Mouse (Mus musculus) splenic B cell, adult 2 months (primary cell): ENCODE results near the gene Notch1.

Source experiments
- DNase-seq: peaks from one replicate; pipeline ENCODE4 v3.0.0-alpha.2; 2011; ENCODE audit warnings: low read depth, low spot score
- H3K27me3 ChIP-seq: 2 replicates; pipeline ENCODE4 v1.6.1; 2012; ENCODE audit warnings: mild to moderate bottlenecking, low read length, moderate library complexity, mixed read lengths; ENCODE audit not compliant: control insufficient read depth, poor library complexity, insufficient read depth, severe bottlenecking
- H3K36me3 ChIP-seq: 2 replicates; pipeline ENCODE4 v1.6.1; 2012; ENCODE audit warnings: mild to moderate bottlenecking, low read length, moderate library complexity, mixed read lengths; ENCODE audit not compliant: control insufficient read depth, poor library complexity, insufficient read depth, severe bottlenecking

Notch1 gene

GRCm38 (mm10) chr2:26409362-26409761, 107.1 kb downstream of the Notch1 start:
- Histone ChIP-seq H3K36me3 (no peaks in the 10 kb centered on the region; the same call in none of the 2 replicates), H3K27me3 (no peaks in the 10 kb centered on the region)
- DNase-seq, result no peak

GRCm38 (mm10) chr2:26408515-26409356, 107.7 kb downstream of the Notch1 start, which contains the start of gene Inpp5e:
Gene Inpp5e, minus strand, starts transcription at chr2:26409203.
- peak; percentile 96 for DNase-seq
- no peaks in the 10 kb centered on the region for H3K27me3 ChIP-seq
- no peaks in the 10 kb centered on the region; the same call in 1 of the 2 replicates for H3K36me3 ChIP-seq
